Mouse (Mus musculus) thymus, postnatal 0 days (tissue): ENCODE measurements around the gene Mov10l1. TPM values are rescaled to one million over a fixed set of nuclear protein-coding genes. Genes with fewer than 3 reads are reported as not detected.

ENCODE experiments used
- DNase-seq: peaks from one replicate; pipeline ENCODE4 v3.0.0-alpha.2; 2015; ENCODE audit warnings: low spot score
- polyA plus RNA-seq: library from polyadenylated mRNA; unstranded; fragments of >200 nt; fragmentation: Nextera tagmentation; extraction: Ambion mirVana; gene quantifications from 2 replicates; pipeline ENCODE4 v1.2.1, GENCODE M21; 2015

Mov10l1 gene
- polyA plus RNA-seq, 1 experiment from 2014 or later, result 0.22 TPM

GRCm38 (mm10) chr15:89007781-89008180, 25.1 kb downstream of the Mov10l1 start:
- DNase-seq, result no peak

DNA sequence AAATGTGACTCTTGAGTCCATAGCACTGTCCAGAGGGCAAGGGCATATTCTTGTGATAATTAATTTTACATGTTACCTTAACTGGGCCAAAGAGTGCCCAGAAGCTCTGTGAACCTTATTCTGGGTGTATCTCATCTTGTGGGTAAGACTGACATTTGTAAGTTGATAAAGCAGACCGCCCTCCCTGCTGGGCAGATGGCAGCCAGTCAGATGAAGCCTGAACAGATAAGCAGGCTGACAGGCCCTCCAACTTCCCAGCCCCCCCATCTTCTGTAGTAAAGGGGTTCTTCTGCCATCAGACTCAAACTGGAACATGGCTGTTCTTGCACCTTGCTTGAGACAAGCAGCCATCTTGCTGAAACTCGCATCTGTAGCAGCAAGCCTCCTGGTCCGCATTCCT, 34.0 kb downstream of the Mov10l1 start:
- DNase-seq, result no peak

GRCm38 (mm10) chr15:89020085-89020484, 37.4 kb downstream of the Mov10l1 start:
- no peak for DNase-seq

- DNase-seq, result no peak
These were observed 37.8 kb downstream of the Mov10l1 start for GRCm38 (mm10) chr15:89020492-89020891.

DNA sequence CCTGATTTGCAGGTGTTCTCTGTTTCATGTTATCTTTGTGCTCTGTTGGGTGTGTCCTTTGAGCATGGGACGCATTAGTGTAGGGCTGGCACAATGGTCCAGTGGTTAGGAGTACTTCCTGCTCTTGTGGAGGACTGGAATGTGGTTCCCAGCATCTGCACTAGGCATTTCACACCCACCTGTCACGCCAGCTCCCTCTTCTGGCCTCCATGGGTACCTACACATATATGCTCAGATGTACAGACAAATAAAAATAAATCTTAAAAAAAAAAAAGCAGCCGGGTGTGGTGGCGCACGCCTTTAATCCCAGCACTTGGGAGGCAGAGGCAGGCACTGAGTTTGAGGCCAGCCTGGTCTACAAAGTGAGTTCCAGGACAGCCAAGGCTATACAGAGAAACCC, 61.7 kb downstream of the Mov10l1 start:
- no peak for DNase-seq

- no peak for DNase-seq
These were observed 63.6 kb downstream of the Mov10l1 start for GRCm38 (mm10) chr15:89046356-89046755.

DNA sequence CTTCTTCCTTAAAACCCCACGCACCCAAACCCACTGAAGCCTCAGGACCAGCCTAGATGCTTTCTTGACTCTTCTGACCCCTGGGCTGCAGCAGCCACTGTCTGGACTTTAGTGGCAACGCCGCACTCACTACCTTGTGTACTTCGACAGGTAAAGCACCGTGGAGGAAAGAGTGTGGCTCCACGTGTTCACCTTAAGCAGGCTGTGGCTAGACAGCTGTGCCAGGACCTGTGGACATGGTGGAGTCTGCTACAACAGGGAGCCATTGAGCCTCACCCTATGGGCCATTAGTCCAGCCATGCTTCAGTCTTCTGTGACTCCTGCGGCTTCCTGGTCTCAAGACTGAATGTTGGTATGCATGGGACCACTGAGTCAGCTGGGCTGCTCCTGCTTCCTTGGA, 72.0 kb downstream of the Mov10l1 start:
- DNase-seq, result no peak

- DNase-seq, result no peak
These were observed 76.0 kb downstream of the Mov10l1 start for GRCm38 (mm10) chr15:89058736-89059135.

- DNase-seq, result no peak
These were observed 76.6 kb downstream of the Mov10l1 start, which contains the start of gene Panx2 for GRCm38 (mm10) chr15:89059161-89059931. Panx2 (plus strand) TSS chr15:89059734.

DNA sequence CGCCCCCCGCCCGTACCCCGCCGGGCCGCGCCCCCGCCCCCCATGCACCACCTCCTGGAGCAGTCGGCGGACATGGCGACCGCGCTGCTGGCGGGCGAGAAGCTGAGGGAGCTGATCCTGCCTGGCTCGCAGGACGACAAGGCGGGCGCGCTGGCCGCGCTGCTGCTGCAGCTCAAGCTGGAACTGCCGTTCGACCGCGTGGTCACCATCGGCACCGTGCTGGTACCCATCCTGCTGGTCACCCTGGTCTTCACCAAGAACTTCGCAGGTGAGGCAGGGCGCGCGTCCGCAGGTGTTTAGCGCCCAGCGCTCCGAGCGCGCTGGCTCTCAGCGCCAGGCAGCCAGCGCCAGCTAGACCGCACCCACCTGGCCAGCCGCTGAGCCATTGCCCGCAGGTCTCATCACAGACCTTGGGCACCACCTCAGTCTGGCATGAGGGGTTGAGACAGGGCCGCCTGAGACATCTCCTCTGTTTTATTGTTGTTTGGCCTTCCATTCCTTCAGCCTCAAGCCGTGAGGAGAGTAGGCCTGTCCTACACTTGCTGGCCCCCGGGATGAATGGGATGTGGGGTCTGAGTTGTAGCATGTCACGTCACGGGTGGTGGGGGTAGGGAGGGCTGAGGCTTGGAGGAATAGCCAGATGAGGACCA, 77.4 kb downstream of the Mov10l1 start:
- no peak for DNase-seq

- DNase-seq, result no peak
These were observed 78.2 kb downstream of the Mov10l1 start for GRCm38 (mm10) chr15:89060811-89061460.

- DNase-seq, result no peak
These were observed 79.2 kb downstream of the Mov10l1 start for GRCm38 (mm10) chr15:89061761-89062517.

GRCm38 (mm10) chr15:89062518-89062910, 79.8 kb downstream of the Mov10l1 start:
- DNase-seq, result no peak

- DNase-seq, result no peak
These were observed 80.3 kb downstream of the Mov10l1 start for GRCm38 (mm10) chr15:89063001-89063400.

GRCm38 (mm10) chr15:89063536-89063935, 80.8 kb downstream of the Mov10l1 start:
- no peak for DNase-seq

DNA sequence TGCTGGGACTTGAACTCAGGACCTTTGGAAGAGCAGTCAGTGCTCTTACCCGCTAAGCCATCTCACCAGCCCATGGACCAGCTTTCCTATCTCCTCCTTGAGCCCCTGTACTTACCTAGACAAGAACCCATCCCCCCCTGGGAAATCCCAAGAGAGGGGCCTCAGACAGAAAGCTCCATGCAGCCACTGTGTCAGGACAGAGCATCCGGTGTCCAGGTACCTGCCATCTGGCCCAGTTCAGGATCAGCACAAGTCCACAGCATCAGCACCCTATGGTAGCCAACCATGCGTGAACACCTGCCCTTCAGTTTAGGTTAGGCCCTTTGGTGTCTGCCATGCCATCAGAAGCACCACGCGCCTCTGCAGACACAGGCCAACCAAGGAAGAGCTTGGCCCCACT, 82.2 kb downstream of the Mov10l1 start:
- DNase-seq, result no peak

DNA sequence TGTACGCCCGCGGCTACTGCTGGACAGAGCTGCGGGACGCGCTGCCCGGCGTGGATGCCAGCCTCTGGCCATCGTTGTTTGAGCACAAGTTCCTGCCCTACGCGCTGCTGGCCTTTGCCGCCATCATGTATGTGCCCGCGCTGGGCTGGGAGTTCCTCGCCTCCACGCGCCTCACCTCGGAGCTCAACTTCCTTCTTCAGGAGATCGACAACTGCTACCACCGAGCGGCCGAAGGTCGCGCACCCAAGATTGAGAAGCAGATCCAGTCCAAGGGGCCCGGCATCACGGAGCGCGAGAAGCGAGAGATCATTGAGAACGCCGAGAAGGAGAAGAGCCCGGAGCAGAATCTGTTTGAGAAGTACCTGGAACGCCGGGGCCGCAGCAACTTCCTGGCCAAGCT, 84.9 kb downstream of the Mov10l1 start:
- no peak for DNase-seq

DNA sequence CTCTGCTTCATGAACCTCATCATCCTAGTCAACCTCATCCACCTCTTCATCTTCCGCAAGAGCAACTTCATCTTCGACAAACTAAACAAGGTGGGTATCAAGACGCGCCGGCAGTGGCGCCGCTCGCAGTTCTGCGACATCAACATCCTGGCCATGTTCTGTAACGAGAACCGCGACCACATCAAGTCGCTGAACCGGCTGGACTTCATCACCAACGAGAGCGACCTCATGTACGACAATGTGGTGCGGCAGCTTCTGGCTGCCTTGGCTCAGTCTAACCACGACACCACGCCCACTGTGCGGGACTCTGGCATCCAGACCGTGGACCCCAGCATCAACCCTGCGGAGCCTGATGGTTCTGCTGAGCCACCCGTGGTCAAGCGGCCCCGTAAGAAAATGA, 85.5 kb downstream of the Mov10l1 start:
- no peak for DNase-seq

DNA sequence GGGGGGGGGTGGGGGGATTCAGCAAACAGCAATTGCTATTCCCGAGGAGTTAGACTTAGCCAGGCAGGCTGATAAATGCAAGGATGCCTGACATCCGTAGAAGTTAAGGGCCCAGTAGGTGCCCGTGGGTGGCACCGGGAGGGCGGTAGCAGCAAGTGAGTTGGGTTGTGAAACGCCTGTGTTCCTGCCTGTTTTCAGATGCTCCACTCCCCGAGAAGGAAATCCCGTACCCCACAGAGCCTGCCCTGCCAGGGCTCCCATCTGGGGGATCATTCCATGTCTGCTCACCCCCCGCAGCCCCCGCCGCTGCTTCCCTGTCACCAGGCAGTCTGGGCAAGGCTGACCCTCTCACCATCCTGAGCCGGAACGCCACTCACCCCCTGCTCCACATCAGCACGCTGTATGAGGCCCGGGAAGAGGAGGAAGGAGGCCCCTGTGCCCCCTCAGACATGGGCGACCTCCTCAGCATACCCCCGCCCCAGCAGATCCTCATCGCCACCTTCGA, 86.7 kb downstream of the Mov10l1 start:
- DNase-seq, result no peak

GRCm38 (mm10) chr15:89070606-89071005, 87.9 kb downstream of the Mov10l1 start:
- no peak for DNase-seq

- no peak for DNase-seq
These were observed 91.4 kb downstream of the Mov10l1 start for GRCm38 (mm10) chr15:89073993-89074603.
